Mouse (Mus musculus) G1E (cell line): ENCODE data around the gene Tesk1.

Source experiments
- CTCF ChIP-seq: IDR thresholded peaks from 2 replicates; pipeline ENCODE4 v1.5.1; 2012; ENCODE audit warnings: low read depth, low read length, inconsistent platforms, mixed read lengths
- TAL1 ChIP-seq: conservative IDR thresholded peaks from 2 replicates; pipeline ENCODE4 v1.6.1; 2012; ENCODE audit warnings: low read depth, low read length, inconsistent platforms, mixed read lengths

DNA sequence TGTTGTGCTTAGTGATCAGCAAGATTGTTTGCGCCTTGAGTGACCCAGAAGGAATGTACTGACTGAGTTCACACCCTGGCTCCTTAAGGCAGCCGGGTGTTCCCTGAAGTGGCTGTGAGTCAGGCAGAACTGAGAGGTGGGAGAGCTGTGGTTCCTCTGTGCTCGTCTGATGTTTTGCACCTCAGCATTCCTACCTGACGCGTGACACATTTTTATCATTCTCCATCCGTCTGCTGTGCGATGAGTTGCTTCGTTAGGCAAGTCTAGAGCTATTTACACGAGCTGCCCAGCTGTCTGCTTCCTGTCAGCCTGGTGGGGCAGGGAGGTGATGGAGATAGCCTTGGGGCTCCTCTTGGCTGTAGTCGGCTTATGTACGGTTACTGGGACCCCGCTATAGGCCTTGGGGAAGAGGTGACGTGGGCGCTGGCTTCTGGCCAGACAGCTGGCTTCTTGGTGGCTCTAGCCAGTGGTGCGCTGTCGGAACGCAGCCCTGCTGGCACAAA is 42.9 kb upstream of the Tesk1 start:
- TF ChIP-seq TAL1 (no peak), CTCF (no peak)
